Mouse (Mus musculus) neural tube, embryonic 12.5 days (tissue): ENCODE measurements around the gene 4931428F04Rik. TPM values are rescaled to one million over a fixed set of nuclear protein-coding genes. Genes with fewer than 3 reads are reported as not detected.

ENCODE experiments used
- ATAC-seq: fragments of 200-750 bp; cut with Nextera tagmentation; 2 replicates; pipeline ENCODE4 v1.8.0; 2017; ENCODE audit warnings: low read depth, mild to moderate bottlenecking, moderate TSS enrichment, moderate library complexity; ENCODE audit not compliant: low FRiP score
- H3K27ac ChIP-seq: fragments of 300-500 bp; sonication (generic); 2 replicates; pipeline ENCODE4 v1.5.1; 2016
- H3K27me3 ChIP-seq: fragments of 300-500 bp; sonication (generic); replicated peaks from 2 replicates; pipeline ENCODE4 v1.6.1; 2016; ENCODE audit warnings: mild to moderate bottlenecking
- H3K36me3 ChIP-seq: fragments of 300-500 bp; sonication (generic); 2 replicates; pipeline ENCODE4 v1.6.1; 2016; ENCODE audit warnings: mild to moderate bottlenecking
- H3K4me1 ChIP-seq: fragments of 300-500 bp; sonication (generic); 2 replicates; pipeline ENCODE4 v1.6.1; 2016
- H3K4me2 ChIP-seq: fragments of 300-500 bp; sonication (generic); replicated peaks from 2 replicates; pipeline ENCODE4 v1.6.1; 2016; ENCODE audit warnings: mild to moderate bottlenecking
- H3K4me3 ChIP-seq: fragments of 300-500 bp; sonication (generic); 2 replicates; pipeline ENCODE4 v1.5.1; 2016
- H3K9ac ChIP-seq: fragments of 300-500 bp; sonication (generic); 2 replicates; pipeline ENCODE4 v1.6.1; 2016; ENCODE audit warnings: mild to moderate bottlenecking
- H3K9me3 ChIP-seq: fragments of 300-500 bp; sonication (generic); 2 replicates; pipeline ENCODE4 v1.6.1; 2016; ENCODE audit warnings: mild to moderate bottlenecking
- WGBS: fragments of 180-500 bp; shearing (Covaris S2); methylation state at CpG from one replicate; pipeline ENCODE4 v1.1.7; 2016; 5-methylcytosine and 5-hydroxymethylcytosine counted together
- polyA plus RNA-seq: library from polyadenylated mRNA; unstranded; fragments of >200 nt; fragmentation: Nextera tagmentation; extraction: Ambion mirVana; gene quantifications from 2 replicates; pipeline ENCODE4 v1.2.1, GENCODE M21; 2016

Gene 4931428F04Rik
- polyA plus RNA-seq, 1 experiment from 2014 or later, result 78.4 TPM

GRCm38 (mm10) chr8:105276292-105277120 is 13.2 kb downstream of the 4931428F04Rik start:
- Histone ChIP-seq H3K4me1 (peaks cover 18% of the 10 kb centered on the region), H3K4me2 (peak overlapping the region; percentile 79), H3K9me3 (no peaks in the 10 kb centered on the region), H3K36me3 (peaks cover 12% of the 10 kb centered on the region), H3K27me3 (peaks cover 95% of the 10 kb centered on the region), H3K9ac (peak overlapping the region; percentile 44), H3K4me3 (peak overlapping the region; percentile 36), H3K27ac (no peak overlapping the region)
- ATAC-seq, result peak; percentile 76
- 3% methylated on average over 30 of the region's 30 CpGs for WGBS

DNA sequence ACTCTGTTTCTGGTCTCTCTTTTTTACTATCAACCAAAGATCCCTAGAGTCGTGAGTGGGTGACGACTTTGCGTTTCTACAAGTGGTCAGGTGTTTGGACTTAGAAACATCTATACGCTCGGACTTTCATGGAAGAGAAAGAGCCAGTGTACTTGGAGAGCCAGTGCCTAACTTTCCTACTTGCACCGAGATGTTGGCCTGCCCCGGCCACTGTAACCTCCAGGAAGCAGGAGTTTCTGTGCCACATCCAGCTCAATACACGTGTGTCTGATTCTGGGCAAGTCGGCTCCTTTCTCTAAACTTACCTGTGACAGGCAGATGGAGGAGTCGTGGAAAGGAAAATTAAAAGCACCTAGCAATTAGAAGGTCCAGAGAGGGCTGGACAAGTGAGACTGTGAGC is 13.8 kb downstream of the 4931428F04Rik start, which contains the start of gene Nol3:
Gene Nol3, plus strand, starts transcription at position 301 of the 400 bp plus-strand sequence.
- Histone ChIP-seq H3K9ac (peak within 1 kb of the TSS; percentile 44), H3K9me3 (no peaks in the 10 kb centered on the region), H3K27me3 (peaks cover 98% of the 10 kb centered on the region), H3K27ac (no peak within 1 kb of the TSS), H3K36me3 (peaks cover 9% of the 10 kb centered on the region; the same call in 1 of the 2 replicates), H3K4me3 (peak within 1 kb of the TSS; percentile 36), H3K4me2 (peak within 1 kb of the TSS; percentile 79), H3K4me1 (peaks cover 20% of the 10 kb centered on the region)
- ATAC-seq, result peak; percentile 1; the same call in 1 of the 2 replicates
- 5% methylated on average over 10 of the region's 10 CpGs for WGBS

DNA sequence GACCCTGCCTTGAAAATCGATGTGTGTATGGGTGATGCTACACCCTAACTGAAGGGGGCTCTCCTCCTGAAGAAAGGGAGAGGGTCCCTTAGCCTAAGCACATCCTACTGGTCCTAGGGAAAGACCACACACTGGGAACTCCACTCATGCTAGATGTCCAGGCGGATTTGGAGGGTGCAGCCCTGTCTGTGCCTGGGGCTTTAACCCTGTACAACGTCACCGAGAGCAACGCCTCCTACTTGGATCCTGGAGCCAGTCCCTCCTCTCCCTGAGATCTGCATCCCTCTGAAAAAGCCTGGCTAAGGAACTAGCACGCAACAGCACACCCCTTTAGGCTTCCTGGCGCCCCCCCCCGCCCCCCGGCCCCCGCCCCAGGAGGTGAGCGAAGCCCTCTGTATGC is 14.3 kb downstream of the 4931428F04Rik start:
- H3K9me3 ChIP-seq, result no peaks in the 10 kb centered on the region
- peaks cover 99% of the 10 kb centered on the region for H3K27me3 ChIP-seq
- no peak overlapping the region for H3K9ac ChIP-seq
- H3K4me1 ChIP-seq, result peaks cover 24% of the 10 kb centered on the region
- no peak overlapping the region for H3K27ac ChIP-seq
- peaks cover 5% of the 10 kb centered on the region; the same call in 1 of the 2 replicates for H3K36me3 ChIP-seq
- ATAC-seq, result no peak
- WGBS, result 7% methylated on average over 11 of the region's 11 CpGs
- H3K4me2 ChIP-seq, result peak overlapping the region; percentile 79
- H3K4me3 ChIP-seq, result no peak overlapping the region

DNA sequence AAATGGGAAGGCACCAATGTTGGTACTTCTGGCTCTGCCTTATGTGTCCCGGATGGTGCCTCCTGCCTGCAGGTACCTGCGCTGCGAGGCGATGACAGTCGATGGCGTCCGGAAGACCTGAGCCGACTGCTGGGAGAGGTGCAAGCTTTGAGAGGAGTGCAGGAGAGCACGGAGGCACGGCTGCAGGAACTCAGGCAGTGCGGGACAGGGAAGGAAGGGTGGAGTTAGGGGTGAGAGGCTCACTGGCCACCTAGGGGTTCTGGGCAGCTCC is 18.8 kb downstream of the 4931428F04Rik start:
- Histone ChIP-seq H3K4me2 (peak overlapping the region; percentile 71; the same call in 1 of the 2 replicates), H3K27me3 (peaks cover 98% of the 10 kb centered on the region)
- WGBS, result 1% methylated on average over 11 of the region's 11 CpGs

DNA sequence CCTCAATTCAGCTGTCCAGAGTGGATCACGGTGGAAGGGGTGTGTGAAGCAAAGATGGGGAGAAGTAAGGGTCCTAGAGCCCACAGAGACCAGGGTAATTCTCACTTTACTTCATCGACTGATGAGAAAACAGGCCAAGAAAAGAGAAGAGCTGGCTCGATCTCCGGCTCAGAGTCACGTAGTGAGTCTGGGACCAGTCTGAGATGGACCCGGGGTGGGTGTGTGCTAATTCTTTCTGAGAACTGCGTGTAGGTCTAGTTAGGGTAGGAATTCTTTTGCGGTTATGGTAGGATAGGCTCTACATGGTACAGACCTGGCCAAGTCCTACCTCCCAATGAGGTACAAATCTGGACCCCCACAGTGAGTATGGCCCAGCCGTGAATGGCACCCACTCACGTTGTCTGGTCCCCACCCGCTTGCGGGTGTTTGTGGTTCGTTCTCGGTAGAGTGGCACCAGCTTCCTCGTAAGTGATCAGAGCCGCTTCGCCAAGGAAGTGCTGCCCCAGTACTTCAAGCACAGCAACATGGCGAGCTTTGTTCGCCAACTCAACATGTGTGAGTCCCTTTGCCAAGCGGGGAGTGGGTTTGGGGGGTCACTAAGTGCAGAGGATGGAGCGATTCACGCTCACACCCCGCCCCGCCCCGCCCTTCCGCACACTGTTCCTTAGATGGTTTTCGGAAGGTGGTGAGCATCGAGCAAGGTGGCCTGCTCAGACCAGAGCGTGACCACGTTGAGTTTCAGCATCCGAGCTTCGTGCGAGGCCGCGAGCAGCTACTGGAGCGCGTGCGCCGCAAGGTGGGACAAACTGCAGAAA is 19.4 kb downstream of the 4931428F04Rik start:
- WGBS, result 2% methylated on average over 39 of the region's 39 CpGs
- Histone ChIP-seq H3K36me3 (no peaks in the 10 kb centered on the region), H3K9ac (peak overlapping the region; percentile 44; the same call in 1 of the 2 replicates), H3K27me3 (peaks cover 98% of the 10 kb centered on the region), H3K4me1 (peaks cover 32% of the 10 kb centered on the region), H3K4me2 (peak overlapping the region; percentile 71), H3K4me3 (peak overlapping the region; percentile 36; the same call in 1 of the 2 replicates), H3K9me3 (0 out of 2 replicates have a peak, but pooled peaks cover 6% of the 10 kb centered on the region), H3K27ac (no peak overlapping the region)
- no peak for ATAC-seq

More for the DNA sequence above, 18.8 kb downstream of the 4931428F04Rik start:
- Histone ChIP-seq H3K36me3 (no peaks in the 10 kb centered on the region), H3K4me3 (no peak overlapping the region), H3K9me3 (0 out of 2 replicates have a peak, but pooled peaks cover 6% of the 10 kb centered on the region), H3K4me1 (peaks cover 37% of the 10 kb centered on the region), H3K27ac (no peak overlapping the region), H3K9ac (no peak overlapping the region)
- ATAC-seq, result no peak

DNA sequence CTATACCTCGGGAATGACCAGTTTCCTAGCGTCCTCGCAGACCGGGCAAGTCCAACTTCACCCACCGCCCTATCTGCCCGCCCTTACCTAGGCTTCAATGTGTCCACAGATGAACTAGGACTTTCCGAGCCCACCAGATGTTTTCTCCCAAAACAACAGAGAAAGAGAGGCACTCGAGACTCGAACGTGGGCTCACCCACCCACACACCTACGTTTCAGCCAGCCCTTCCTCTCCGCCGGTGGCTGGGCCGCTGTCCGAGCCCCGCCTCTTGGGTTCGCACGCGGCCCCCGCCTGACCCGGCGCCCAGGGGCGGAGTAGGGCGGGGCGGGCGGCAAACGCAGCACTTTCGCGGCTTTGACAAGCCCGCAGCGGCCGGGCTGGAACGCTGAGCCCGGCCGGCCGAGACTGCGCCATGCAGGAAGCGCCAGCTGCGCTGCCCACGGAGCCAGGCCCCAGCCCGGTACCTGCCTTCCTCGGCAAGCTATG is 20.2 kb downstream of the 4931428F04Rik start, which contains the start of gene Hsf4:
Gene Hsf4, plus strand, starts transcription at position 341 of the 487 bp plus-strand sequence.
- Histone ChIP-seq H3K4me3 (peak within 1 kb of the TSS; percentile 39), H3K36me3 (no peaks in the 10 kb centered on the region), H3K27me3 (peaks cover 98% of the 10 kb centered on the region), H3K4me1 (peaks cover 32% of the 10 kb centered on the region), H3K9me3 (0 out of 2 replicates have a peak, but pooled peaks cover 6% of the 10 kb centered on the region), H3K4me2 (peak within 1 kb of the TSS; percentile 71), H3K9ac (peak within 1 kb of the TSS; percentile 51), H3K27ac (no peak within 1 kb of the TSS)
- ATAC-seq, result peak; percentile 1; the same call in 1 of the 2 replicates
- WGBS, result under 1% methylated on average over 42 of the region's 42 CpGs

DNA sequence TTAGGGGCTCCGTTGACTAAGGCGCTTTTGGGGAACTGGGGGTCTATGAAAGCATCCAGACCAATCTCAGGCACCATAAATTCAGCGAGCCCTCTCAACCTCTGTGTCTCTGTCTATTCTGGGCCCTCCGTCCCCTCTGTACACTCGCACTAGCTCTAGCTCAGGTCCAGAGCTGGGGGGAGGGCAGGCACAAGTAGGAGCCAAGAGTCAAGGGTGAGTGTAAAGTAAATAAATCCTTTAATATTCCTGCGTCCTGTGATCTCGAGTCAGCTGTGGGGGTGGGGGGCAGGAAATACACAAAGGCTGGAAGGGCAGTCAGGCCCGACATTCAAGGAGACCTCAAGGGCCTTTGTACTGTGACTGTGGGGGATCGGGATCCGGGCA is 20.6 kb downstream of the 4931428F04Rik start:
- Histone ChIP-seq H3K9ac (peak overlapping the region; percentile 51; the same call in 1 of the 2 replicates), H3K36me3 (no peaks in the 10 kb centered on the region), H3K27ac (no peak overlapping the region), H3K27me3 (peaks cover 98% of the 10 kb centered on the region), H3K4me3 (peak overlapping the region; percentile 39), H3K4me2 (peak overlapping the region; percentile 71), H3K9me3 (0 out of 2 replicates have a peak, but pooled peaks cover 6% of the 10 kb centered on the region), H3K4me1 (peaks cover 34% of the 10 kb centered on the region)
- WGBS, result 2% methylated on average over 10 of the region's 10 CpGs
- ATAC-seq, result peak; percentile 48

- under 1% methylated on average over 65 of the region's 65 CpGs for WGBS
- H3K27me3 ChIP-seq, result peaks cover 98% of the 10 kb centered on the region
- peak; percentile 77 for ATAC-seq
- 0 out of 2 replicates have a peak, but pooled peaks cover 6% of the 10 kb centered on the region for H3K9me3 ChIP-seq
- no peaks in the 10 kb centered on the region for H3K36me3 ChIP-seq
- H3K9ac ChIP-seq, result peak overlapping the region; percentile 51; the same call in 1 of the 2 replicates
- peak overlapping the region; percentile 71 for H3K4me2 ChIP-seq
- H3K4me3 ChIP-seq, result peak overlapping the region; percentile 39
- peaks cover 39% of the 10 kb centered on the region for H3K4me1 ChIP-seq
- no peak overlapping the region for H3K27ac ChIP-seq
Observed at GRCm38 (mm10) chr8:105268342-105269074, 21.2 kb downstream of the 4931428F04Rik start.

DNA sequence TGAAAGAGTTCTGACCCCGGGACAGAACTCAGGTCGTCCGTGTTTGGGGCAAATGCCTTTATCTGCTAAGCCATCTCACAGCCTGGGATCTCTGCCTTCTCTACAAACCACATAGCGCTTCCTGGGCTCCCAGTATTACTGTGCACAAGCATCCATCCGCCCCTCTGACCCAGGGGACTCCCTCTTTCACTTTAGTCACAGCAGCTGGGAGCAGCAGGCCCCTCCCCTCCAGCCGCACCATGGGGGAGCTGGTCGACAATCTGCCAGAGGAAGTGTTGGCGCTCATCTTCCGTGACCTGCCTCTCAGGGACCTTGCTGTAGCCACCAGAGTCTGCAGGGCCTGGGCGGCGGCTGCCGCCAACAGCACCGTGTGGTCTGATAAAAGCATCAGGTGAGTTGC is 22.9 kb downstream of the 4931428F04Rik start:
- Histone ChIP-seq H3K4me3 (no peak overlapping the region), H3K9ac (no peak overlapping the region), H3K9me3 (0 out of 2 replicates have a peak, but pooled peaks cover 6% of the 10 kb centered on the region), H3K4me2 (no peak overlapping the region), H3K27ac (no peak overlapping the region), H3K4me1 (peaks cover 39% of the 10 kb centered on the region), H3K27me3 (peaks cover 92% of the 10 kb centered on the region), H3K36me3 (no peaks in the 10 kb centered on the region)
- WGBS, result 9% methylated on average over 13 of the region's 13 CpGs
- no peak for ATAC-seq

- Histone ChIP-seq H3K4me1 (peaks cover 30% of the 10 kb centered on the region), H3K4me3 (no peak overlapping the region), H3K36me3 (no peaks in the 10 kb centered on the region), H3K9me3 (peaks cover 6% of the 10 kb centered on the region; the same call in 1 of the 2 replicates), H3K9ac (no peak overlapping the region), H3K27me3 (peaks cover 90% of the 10 kb centered on the region), H3K4me2 (peak overlapping the region; percentile 94), H3K27ac (no peak overlapping the region)
- no peak for ATAC-seq
- 3% methylated on average over 10 of the region's 10 CpGs for WGBS
Observed at GRCm38 (mm10) chr8:105265128-105265527, 24.5 kb downstream of the 4931428F04Rik start.
